Mouse (Mus musculus): ENCODE measurements around the gene Mpi. TPM values are rescaled to one million over a fixed set of nuclear protein-coding genes. Genes with fewer than 3 reads are reported as not detected.

Mpi gene
- polyA plus RNA-seq, 1 experiment from 2014 or later: 61.7 TPM

Other genes with a start within 250 kb of the Mpi start
- 20.8 and 25.4 TPM in 2 replicates for gene Ppcdc, start 112.6 kb downstream of the Mpi start, polyA plus RNA-seq (2016; fragmentation: Nextera tagmentation; extraction: Ambion mirVana)
- gene Scamp5, start 84.7 kb downstream of the Mpi start, polyA plus RNA-seq (2016; fragmentation: Nextera tagmentation; extraction: Ambion mirVana): 9.3 and 9.6 TPM in 2 replicates
- 1.6 and 1.7 TPM in 2 replicates for gene Rpp25, start 48.7 kb downstream of the Mpi start, polyA plus RNA-seq (2016; fragmentation: Nextera tagmentation; extraction: Ambion mirVana)
- 664 and 702 TPM in 2 replicates for gene Cox5a, start 31.5 kb downstream of the Mpi start, polyA plus RNA-seq (2016; fragmentation: Nextera tagmentation; extraction: Ambion mirVana)
- 17.1 and 17.7 TPM in 2 replicates for gene Fam219b, start 15.2 kb downstream of the Mpi start, polyA plus RNA-seq (2016; fragmentation: Nextera tagmentation; extraction: Ambion mirVana)
- gene Scamp2, start 8.2 kb upstream of the Mpi start, polyA plus RNA-seq (2016; fragmentation: Nextera tagmentation; extraction: Ambion mirVana): 44.1 and 45.3 TPM in 2 replicates
- gene Ulk3, start 36.7 kb upstream of the Mpi start, polyA plus RNA-seq (2016; fragmentation: Nextera tagmentation; extraction: Ambion mirVana): 13.3 and 16.4 TPM in 2 replicates
- gene Cplx3, start 53.5 kb upstream of the Mpi start, polyA plus RNA-seq (2016; fragmentation: Nextera tagmentation; extraction: Ambion mirVana): 1.6 and 1.8 TPM in 2 replicates
- not detected in 2 replicates for gene Lman1l, start 68.0 kb upstream of the Mpi start, polyA plus RNA-seq (2016; fragmentation: Nextera tagmentation; extraction: Ambion mirVana)
- 33.2 and 38.3 TPM in 2 replicates for gene Csk, start 100.9 kb upstream of the Mpi start, polyA plus RNA-seq (2016; fragmentation: Nextera tagmentation; extraction: Ambion mirVana)
- not detected in 2 replicates for gene Cyp1a2, start 130.9 kb upstream of the Mpi start, polyA plus RNA-seq (2016; fragmentation: Nextera tagmentation; extraction: Ambion mirVana)
- 0.07 TPM in 1 of 2 replicates, not detected in the other for gene Cyp1a1, start 135.2 kb upstream of the Mpi start, polyA plus RNA-seq (2016; fragmentation: Nextera tagmentation; extraction: Ambion mirVana)
- 45.5 and 46.7 TPM in 2 replicates for gene Edc3, start 155.8 kb upstream of the Mpi start, polyA plus RNA-seq (2016; fragmentation: Nextera tagmentation; extraction: Ambion mirVana)
- gene Clk3, start 213.1 kb upstream of the Mpi start, polyA plus RNA-seq (2016; fragmentation: Nextera tagmentation; extraction: Ambion mirVana): 93.6 and 94.8 TPM in 2 replicates

All from embryonic facial prominence, embryonic 10.5 days (tissue).